Mouse (Mus musculus) 3T3-L1 (cell line): ENCODE data around the gene Spout1.
"Not testable (repeated sequence)": the region's sequence is repeated elsewhere in the genome, so short reads cannot be mapped to it uniquely, and the experiment has no call there.

Experiments used
- DNase-seq: peaks from one replicate; pipeline ENCODE4 v3.0.0-alpha.2; 2015; ENCODE audit warnings: low read depth, low spot score

Spout1 gene

GRCm38 (mm10) chr2:30178711-30179110, 452 bp upstream of the Spout1 start:
- DNase-seq: not testable (repeated sequence)

- DNase-seq: no peak
Observed at GRCm38 (mm10) chr2:30176561-30176960, 1.7 kb downstream of the Spout1 start.

- DNase-seq: no peak
Observed at GRCm38 (mm10) chr2:30175897-30176296, 2.4 kb downstream of the Spout1 start.

DNA sequence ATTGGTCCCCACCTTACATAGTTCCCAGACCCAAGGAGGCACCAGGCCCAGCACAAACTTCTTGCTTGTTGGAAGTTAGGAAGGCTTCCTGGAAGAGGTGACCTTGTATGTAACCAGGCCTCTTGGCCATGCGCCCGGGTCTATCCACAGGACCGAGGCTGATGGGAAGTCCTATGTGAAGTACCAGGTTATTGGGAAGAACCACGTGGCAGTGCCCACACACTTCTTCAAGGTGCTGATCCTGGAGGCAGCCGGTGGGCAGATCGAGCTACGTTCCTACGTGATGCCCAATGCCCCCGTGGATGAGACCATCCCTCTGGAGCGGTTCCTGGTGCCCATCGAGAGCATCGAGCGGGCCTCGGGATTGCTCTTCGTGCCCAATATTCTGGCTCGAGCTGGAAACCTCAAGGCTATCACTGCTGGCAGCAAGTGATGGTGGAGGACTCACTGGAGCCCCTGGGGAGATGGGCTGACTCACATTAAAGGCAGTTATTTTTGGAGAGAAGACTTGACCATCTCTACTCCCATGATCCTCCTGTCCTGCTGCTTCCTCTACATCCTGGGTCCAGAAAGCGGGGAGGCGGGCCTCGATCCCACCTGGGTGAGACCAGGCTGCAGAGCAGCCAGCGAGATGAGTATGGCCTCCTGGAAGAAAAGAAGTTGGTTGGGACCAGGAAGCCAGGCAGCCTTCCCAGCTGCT, 4.6 kb downstream of the Spout1 start:
- peak; percentile 46 for DNase-seq

DNA sequence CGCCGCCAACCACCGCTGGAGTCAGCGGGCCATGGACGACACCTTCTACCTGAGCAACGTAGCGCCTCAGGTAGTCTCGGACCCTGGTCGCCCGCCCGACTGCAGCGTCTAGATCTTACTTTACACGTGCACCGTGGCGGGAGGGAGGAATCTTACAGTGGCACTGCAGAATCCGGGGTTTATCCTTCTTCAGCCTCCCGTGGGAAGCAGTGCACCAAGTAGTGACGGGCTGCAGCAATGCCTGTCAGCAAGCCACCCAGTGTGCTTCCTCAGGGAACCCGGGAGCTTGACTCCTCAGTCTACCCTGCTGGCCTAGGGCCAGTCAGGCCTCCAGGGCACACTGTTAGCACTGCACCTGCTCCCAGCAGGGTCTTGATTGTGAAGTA, 6.3 kb downstream of the Spout1 start:
- DNase-seq: no peak

GRCm38 (mm10) chr2:30171371-30171996, 6.8 kb downstream of the Spout1 start, which contains the start of gene Endog:
Gene Endog (plus strand): TSS chr2:30171493.
- DNase-seq: peak; percentile 40

DNA sequence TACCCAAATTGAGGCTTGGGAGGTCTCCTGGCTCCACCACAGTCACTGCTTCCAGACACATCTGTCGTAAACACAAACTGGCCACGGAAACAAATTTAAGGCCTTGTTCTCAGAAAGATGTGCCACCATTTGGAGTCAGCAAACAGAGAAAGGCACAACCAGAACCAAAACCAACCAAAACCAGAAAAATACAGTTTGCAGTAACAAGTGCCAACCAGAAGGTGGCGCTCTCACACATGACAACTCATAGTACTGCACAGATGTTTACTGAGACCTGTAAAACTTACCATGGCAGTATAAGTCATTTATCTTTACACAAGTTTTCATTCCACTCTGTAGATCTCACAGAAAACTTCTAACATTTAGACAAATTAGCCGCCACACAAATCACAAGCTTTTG, 11.6 kb downstream of the Spout1 start:
- DNase-seq: peak; percentile 35

DNA sequence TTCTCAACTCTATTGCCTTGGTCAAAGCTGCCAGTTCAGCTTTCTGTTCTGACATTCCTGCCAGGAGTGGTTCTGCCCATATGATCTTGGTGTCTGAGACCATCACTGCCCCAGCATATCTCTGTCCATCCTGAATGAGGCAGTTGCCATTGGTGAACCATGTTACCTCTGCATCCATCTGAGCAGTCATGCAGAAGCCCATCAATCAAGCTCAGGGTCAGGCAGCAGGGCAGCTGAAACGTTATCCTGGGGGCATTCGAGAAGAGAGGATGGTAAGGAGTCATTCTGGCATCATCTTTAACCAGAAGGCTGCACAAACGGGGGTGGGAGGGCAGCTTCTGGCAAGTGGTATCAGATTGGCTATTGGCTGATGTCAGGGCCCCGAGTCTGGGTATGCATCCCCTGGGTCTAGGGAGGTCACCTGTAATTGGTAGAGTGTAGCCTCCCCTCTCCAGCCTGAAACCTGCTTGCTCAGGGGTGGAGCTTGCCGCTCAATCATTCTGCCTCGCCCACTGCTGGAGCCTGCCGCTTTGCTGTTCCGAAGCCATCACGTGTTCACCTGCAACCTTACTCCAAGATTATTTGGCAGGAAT, 13.8 kb downstream of the Spout1 start:
- no peak for DNase-seq

GRCm38 (mm10) chr2:30161809-30162208, 16.4 kb downstream of the Spout1 start:
- peak; percentile 71 for DNase-seq

- not testable (repeated sequence) for DNase-seq
Observed at GRCm38 (mm10) chr2:30159871-30160270, 18.4 kb downstream of the Spout1 start.

DNA sequence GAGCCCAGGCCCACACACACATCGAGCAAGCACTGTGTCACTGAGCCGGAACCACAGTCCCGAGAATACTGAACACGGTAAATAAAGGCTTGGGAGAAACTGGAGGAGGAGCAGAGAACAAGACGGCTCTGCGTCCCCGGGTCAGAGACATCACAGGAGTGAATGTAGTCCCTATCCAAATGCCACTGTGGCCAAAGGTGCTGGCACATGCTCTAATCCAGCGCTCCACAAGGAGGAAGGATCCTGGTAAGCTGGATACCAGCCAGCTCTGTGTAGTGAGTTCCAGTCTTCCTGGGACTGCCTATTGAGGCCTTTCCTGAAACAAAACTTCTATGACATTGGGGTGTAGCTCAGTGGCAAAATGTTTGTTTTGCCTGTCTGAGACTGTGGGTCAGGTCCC, 25.6 kb downstream of the Spout1 start:
- DNase-seq: no peak

- no peak for DNase-seq
Observed at GRCm38 (mm10) chr2:30151840-30152239, 26.4 kb downstream of the Spout1 start.

DNA sequence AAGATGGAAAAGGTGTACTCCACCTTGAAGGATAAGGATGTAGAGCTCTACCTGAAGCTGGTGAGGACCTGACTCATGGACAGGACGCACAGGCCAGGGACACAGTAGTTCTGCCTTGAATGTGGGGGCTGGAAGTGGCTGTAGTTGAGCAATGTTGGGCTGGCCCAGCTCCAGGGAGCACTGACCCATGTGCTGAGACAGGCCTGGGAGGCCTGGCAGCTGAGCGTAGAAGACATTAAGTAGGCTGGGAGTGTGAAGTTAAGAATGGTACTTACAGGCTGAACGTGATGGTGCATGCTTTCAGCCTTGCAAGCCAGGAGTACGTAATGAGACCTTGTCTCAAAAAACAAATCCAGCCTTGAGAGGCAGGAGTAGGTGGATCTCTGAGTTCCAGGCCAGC, 30.8 kb downstream of the Spout1 start:
- no peak for DNase-seq

GRCm38 (mm10) chr2:30144436-30144835, 33.8 kb downstream of the Spout1 start:
- no peak for DNase-seq

GRCm38 (mm10) chr2:30140021-30140420, 38.2 kb downstream of the Spout1 start:
- DNase-seq: not testable (repeated sequence)

- no peak for DNase-seq
Observed at GRCm38 (mm10) chr2:30136458-30136857, 41.8 kb downstream of the Spout1 start.

- no peak for DNase-seq
Observed at GRCm38 (mm10) chr2:30134928-30135620, 43.2 kb downstream of the Spout1 start.

GRCm38 (mm10) chr2:30134378-30134711, 43.9 kb downstream of the Spout1 start:
- DNase-seq: peak; percentile 19

DNA sequence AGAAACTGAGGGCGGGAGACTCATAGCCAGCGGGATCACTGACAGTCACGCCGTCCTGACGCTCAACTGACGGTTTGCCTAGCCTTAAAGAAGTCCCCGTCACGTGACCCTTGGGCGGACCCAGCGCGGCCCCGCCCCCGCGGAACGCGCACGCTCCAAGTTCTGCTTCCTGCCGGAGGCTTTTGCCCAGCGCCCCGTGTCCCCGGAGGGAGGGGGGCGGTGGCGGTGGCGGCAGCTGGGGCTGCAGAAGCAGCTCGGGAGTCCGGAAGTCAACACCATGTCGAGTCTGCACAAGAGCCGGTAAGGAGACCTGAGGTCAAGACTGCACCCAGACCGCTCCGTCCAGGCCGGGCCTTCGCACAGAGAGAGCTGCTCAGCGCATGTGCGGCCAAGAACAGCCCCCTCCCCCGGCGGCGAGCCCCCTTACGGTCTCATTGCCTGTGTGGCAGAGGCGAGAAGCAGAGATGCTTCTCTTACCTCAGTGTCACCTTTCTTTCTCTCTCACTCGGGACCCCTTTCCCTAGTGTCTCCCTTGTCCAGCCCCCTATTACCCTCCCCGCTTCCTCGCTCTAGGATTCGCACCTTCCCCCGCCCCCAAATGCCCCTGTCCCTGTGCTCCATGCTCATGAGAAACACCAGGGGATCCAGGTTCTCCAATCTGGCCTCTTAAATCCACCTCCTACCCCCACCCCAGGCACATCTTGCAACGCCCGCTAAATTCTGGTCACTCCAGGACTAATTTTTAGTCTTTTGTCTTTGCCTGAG, 44.5 kb downstream of the Spout1 start, which contains the start of gene Tbc1d13:
Gene Tbc1d13 (plus strand): TSS at position 134 of the 765 bp plus-strand sequence.
- peak; percentile 94 for DNase-seq

DNA sequence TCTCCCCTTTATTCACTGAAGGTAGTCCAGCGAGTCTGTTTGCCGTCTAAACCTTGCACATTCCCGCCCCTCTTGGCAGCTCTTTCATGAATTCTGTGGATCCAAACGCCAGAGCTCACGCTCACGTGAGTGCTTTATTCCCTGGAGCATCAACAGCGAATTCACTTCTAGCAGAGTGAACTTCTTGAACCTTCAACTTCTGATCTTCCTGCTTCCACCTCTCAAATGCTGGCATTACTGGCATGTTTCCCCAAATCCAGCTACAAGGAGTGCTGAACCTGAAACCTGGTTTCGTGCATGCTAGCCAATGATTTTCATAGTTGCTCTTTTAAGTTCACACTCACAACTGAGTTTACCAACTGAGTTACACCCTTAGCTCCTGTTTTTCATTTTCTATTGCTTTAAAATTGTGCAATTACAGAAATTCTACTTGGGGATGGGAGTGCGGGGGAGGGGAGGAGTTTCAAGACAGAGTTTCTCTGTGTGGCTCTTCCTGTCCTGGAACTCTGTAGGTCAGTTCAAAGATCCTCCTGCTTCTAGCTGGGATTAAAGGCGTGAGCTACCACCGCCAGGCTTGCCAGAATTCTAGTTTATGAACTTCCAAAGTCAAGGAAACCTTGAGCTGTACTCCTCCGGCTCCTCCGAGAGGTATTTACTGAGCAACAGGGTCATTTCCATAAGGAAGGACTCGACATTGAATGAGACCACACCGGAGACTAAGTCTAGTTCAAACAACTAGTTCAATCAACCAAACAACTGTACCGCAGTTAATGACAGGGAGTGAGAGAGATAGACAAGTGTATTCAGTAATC, 45.3 kb downstream of the Spout1 start:
- DNase-seq: peak; percentile 88

DNA sequence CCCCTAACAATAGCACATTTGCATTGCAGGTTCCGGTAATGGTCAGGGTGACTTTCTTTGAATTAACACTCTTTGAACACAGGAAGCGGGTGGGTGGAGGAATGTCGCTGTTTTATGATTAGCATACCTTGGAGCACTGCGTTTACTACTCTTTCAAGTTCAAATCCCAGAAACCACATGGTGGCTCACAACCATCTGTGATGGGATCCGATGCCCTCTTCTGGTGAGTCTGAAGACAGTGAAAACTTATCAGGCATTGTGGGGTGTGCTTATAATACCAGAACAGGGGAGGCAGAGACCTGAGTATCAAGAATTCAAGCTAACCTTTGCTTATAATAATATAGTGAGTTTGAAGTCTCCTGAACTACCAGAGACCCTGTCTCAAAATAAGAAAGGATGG, 47.0 kb downstream of the Spout1 start:
- not testable (repeated sequence) for DNase-seq
